Mouse (Mus musculus): Measurements from ENCODE around the gene Ncaph. TPM values are rescaled to one million over a fixed set of nuclear protein-coding genes. Genes with fewer than 3 reads are reported as not detected.
"Not testable (repeated sequence)": the region's sequence is repeated elsewhere in the genome, so short reads cannot be mapped to it uniquely, and the experiment has no call there.

Gene Ncaph
- polyA plus RNA-seq, 1 experiment from 2014 or later, result 60.4 TPM

GRCm38 (mm10) chr2:127142031-127142430 lies 8.3 kb upstream of the Ncaph start:
- DNase-seq (ENCODE audit: low spot score) (no peak), ATAC-seq (ENCODE audit: low read depth) (no peak)
- Histone ChIP-seq H3K27ac (replicated peaks; ENCODE audit: low read depth, low read length) (no peak overlapping the region), H3K36me3 (ENCODE audit: control insufficient read depth, insufficient read depth, low read length) (peaks cover 20% of the 10 kb centered on the region), H3K27me3 (replicated peaks; ENCODE audit: control insufficient read depth, insufficient read depth, low read length) (no peaks in the 10 kb centered on the region), H3K4me3 (ENCODE audit: low read depth, low read length) (peak overlapping the region; percentile 64; the same call in 1 of the 2 replicates), H3K4me2 (ENCODE audit: low read depth, low read length) (peak overlapping the region; percentile 80), H3K9ac (ENCODE audit: low read depth, low read length) (no peak overlapping the region), H3K9me3 (ENCODE audit: control insufficient read depth, low read length) (no peaks in the 10 kb centered on the region), H3K4me1 (ENCODE audit: control insufficient read depth, insufficient read depth, low read length) (peaks cover 18% of the 10 kb centered on the region)
- 85% methylated on average over 10 of the region's 10 CpGs for WGBS

GRCm38 (mm10) chr2:127140011-127140410 lies 6.3 kb upstream of the Ncaph start:
- Histone ChIP-seq H3K27me3 (replicated peaks; ENCODE audit: control insufficient read depth, insufficient read depth, low read length) (no peaks in the 10 kb centered on the region), H3K4me3 (ENCODE audit: low read depth, low read length) (no peak overlapping the region), H3K4me2 (ENCODE audit: low read depth, low read length) (no peak overlapping the region), H3K36me3 (ENCODE audit: control insufficient read depth, insufficient read depth, low read length) (peaks cover 20% of the 10 kb centered on the region), H3K9ac (ENCODE audit: low read depth, low read length) (no peak overlapping the region), H3K4me1 (ENCODE audit: control insufficient read depth, insufficient read depth, low read length) (peaks cover 22% of the 10 kb centered on the region), H3K27ac (replicated peaks; ENCODE audit: low read depth, low read length) (no peak overlapping the region), H3K9me3 (ENCODE audit: control insufficient read depth, low read length) (no peaks in the 10 kb centered on the region)
- DNase-seq (ENCODE audit: low spot score) (no peak), ATAC-seq (ENCODE audit: low read depth) (no peak)
- WGBS, result 92% methylated on average over 7 of the region's 7 CpGs

GRCm38 (mm10) chr2:127139605-127140004 lies 5.9 kb upstream of the Ncaph start:
- no peak overlapping the region for H3K9ac ChIP-seq (ENCODE audit: low read depth, low read length)
- ATAC-seq (ENCODE audit: low read depth) (no peak), DNase-seq (ENCODE audit: low spot score) (no peak)
- H3K4me1 ChIP-seq (ENCODE audit: control insufficient read depth, insufficient read depth, low read length), result peaks cover 22% of the 10 kb centered on the region
- 96% methylated on average over 1 of the region's 1 CpGs for WGBS
- no peak overlapping the region for H3K4me3 ChIP-seq (ENCODE audit: low read depth, low read length)
- no peaks in the 10 kb centered on the region for H3K27me3 ChIP-seq (replicated peaks; ENCODE audit: control insufficient read depth, insufficient read depth, low read length)
- no peak overlapping the region for H3K27ac ChIP-seq (replicated peaks; ENCODE audit: low read depth, low read length)
- no peaks in the 10 kb centered on the region for H3K9me3 ChIP-seq (ENCODE audit: control insufficient read depth, low read length)
- H3K4me2 ChIP-seq (ENCODE audit: low read depth, low read length), result no peak overlapping the region
- peaks cover 20% of the 10 kb centered on the region for H3K36me3 ChIP-seq (ENCODE audit: control insufficient read depth, insufficient read depth, low read length)

- WGBS, result 91% methylated on average over 8 of the region's 8 CpGs
- Histone ChIP-seq H3K4me1 (ENCODE audit: control insufficient read depth, insufficient read depth, low read length) (peaks cover 22% of the 10 kb centered on the region), H3K9ac (ENCODE audit: low read depth, low read length) (no peak overlapping the region), H3K4me3 (ENCODE audit: low read depth, low read length) (no peak overlapping the region), H3K36me3 (ENCODE audit: control insufficient read depth, insufficient read depth, low read length) (peaks cover 20% of the 10 kb centered on the region), H3K9me3 (ENCODE audit: control insufficient read depth, low read length) (no peaks in the 10 kb centered on the region), H3K4me2 (ENCODE audit: low read depth, low read length) (no peak overlapping the region), H3K27me3 (replicated peaks; ENCODE audit: control insufficient read depth, insufficient read depth, low read length) (no peaks in the 10 kb centered on the region), H3K27ac (replicated peaks; ENCODE audit: low read depth, low read length) (no peak overlapping the region)
- DNase-seq (ENCODE audit: low spot score) (no peak), ATAC-seq (ENCODE audit: low read depth) (no peak)
These were observed 5.3 kb upstream of the Ncaph start for GRCm38 (mm10) chr2:127139094-127139493.

- Histone ChIP-seq H3K9me3 (ENCODE audit: control insufficient read depth, low read length) (no peaks in the 10 kb centered on the region), H3K9ac (ENCODE audit: low read depth, low read length) (0 out of 2 replicates have a peak overlapping the region, but pooled peaks have one; percentile 2), H3K4me2 (ENCODE audit: low read depth, low read length) (no peak overlapping the region), H3K4me3 (ENCODE audit: low read depth, low read length) (no peak overlapping the region), H3K4me1 (ENCODE audit: control insufficient read depth, insufficient read depth, low read length) (peaks cover 17% of the 10 kb centered on the region), H3K36me3 (ENCODE audit: control insufficient read depth, insufficient read depth, low read length) (peaks cover 20% of the 10 kb centered on the region), H3K27ac (replicated peaks; ENCODE audit: low read depth, low read length) (peak overlapping the region; percentile 59), H3K27me3 (replicated peaks; ENCODE audit: control insufficient read depth, insufficient read depth, low read length) (no peaks in the 10 kb centered on the region)
- ATAC-seq (ENCODE audit: low read depth) (no peak), DNase-seq (ENCODE audit: low spot score) (no peak)
- 67% methylated on average over 4 of the region's 4 CpGs for WGBS
These were observed 4.7 kb upstream of the Ncaph start for GRCm38 (mm10) chr2:127138449-127138848.

- no peaks in the 10 kb centered on the region for H3K27me3 ChIP-seq (replicated peaks; ENCODE audit: control insufficient read depth, insufficient read depth, low read length)
- ATAC-seq (ENCODE audit: low read depth), result peak; percentile 48; the same call in 1 of the 2 replicates
- no peak overlapping the region for H3K4me2 ChIP-seq (ENCODE audit: low read depth, low read length)
- H3K36me3 ChIP-seq (ENCODE audit: control insufficient read depth, insufficient read depth, low read length), result peaks cover 20% of the 10 kb centered on the region
- H3K9ac ChIP-seq (ENCODE audit: low read depth, low read length), result 0 out of 2 replicates have a peak overlapping the region, but pooled peaks have one; percentile 2
- peak; percentile 65 for DNase-seq (ENCODE audit: low spot score)
- H3K27ac ChIP-seq (replicated peaks; ENCODE audit: low read depth, low read length), result peak overlapping the region; percentile 59
- 64% methylated on average over 10 of the region's 10 CpGs for WGBS
- no peak overlapping the region for H3K4me3 ChIP-seq (ENCODE audit: low read depth, low read length)
- no peaks in the 10 kb centered on the region for H3K9me3 ChIP-seq (ENCODE audit: control insufficient read depth, low read length)
- peaks cover 17% of the 10 kb centered on the region for H3K4me1 ChIP-seq (ENCODE audit: control insufficient read depth, insufficient read depth, low read length)
These were observed 4.2 kb upstream of the Ncaph start for GRCm38 (mm10) chr2:127137838-127138420.

GRCm38 (mm10) chr2:127136979-127137378 lies 3.2 kb upstream of the Ncaph start:
- H3K27ac ChIP-seq (replicated peaks; ENCODE audit: low read depth, low read length), result peak overlapping the region; percentile 59
- DNase-seq (ENCODE audit: low spot score), result peak; percentile 94
- H3K9ac ChIP-seq (ENCODE audit: low read depth, low read length), result no peak overlapping the region
- H3K9me3 ChIP-seq (ENCODE audit: control insufficient read depth, low read length), result no peaks in the 10 kb centered on the region
- H3K27me3 ChIP-seq (replicated peaks; ENCODE audit: control insufficient read depth, insufficient read depth, low read length), result no peaks in the 10 kb centered on the region
- no peak overlapping the region for H3K4me3 ChIP-seq (ENCODE audit: low read depth, low read length)
- H3K4me1 ChIP-seq (ENCODE audit: control insufficient read depth, insufficient read depth, low read length), result peaks cover 20% of the 10 kb centered on the region; the same call in 1 of the 2 replicates
- H3K4me2 ChIP-seq (ENCODE audit: low read depth, low read length), result no peak overlapping the region; the same call in 1 of the 2 replicates
- peak; percentile 62 for ATAC-seq (ENCODE audit: low read depth)
- WGBS, result 6% methylated on average over 5 of the region's 5 CpGs
- peaks cover 20% of the 10 kb centered on the region for H3K36me3 ChIP-seq (ENCODE audit: control insufficient read depth, insufficient read depth, low read length)

GRCm38 (mm10) chr2:127135255-127135654 lies 1.5 kb upstream of the Ncaph start:
- 38% methylated on average over 2 of the region's 3 CpGs for WGBS
- not testable (repeated sequence) for H3K4me3 ChIP-seq (ENCODE audit: low read depth, low read length); H3K4me2 ChIP-seq (ENCODE audit: low read depth, low read length); H3K27me3 ChIP-seq (replicated peaks; ENCODE audit: control insufficient read depth, insufficient read depth, low read length); ATAC-seq (ENCODE audit: low read depth); H3K9me3 ChIP-seq (ENCODE audit: control insufficient read depth, low read length); DNase-seq (ENCODE audit: low spot score); H3K36me3 ChIP-seq (ENCODE audit: control insufficient read depth, insufficient read depth, low read length); H3K9ac ChIP-seq (ENCODE audit: low read depth, low read length); H3K27ac ChIP-seq (replicated peaks; ENCODE audit: low read depth, low read length)
- peaks cover 26% of the 10 kb centered on the region; the same call in 1 of the 2 replicates for H3K4me1 ChIP-seq (ENCODE audit: control insufficient read depth, insufficient read depth, low read length)

GRCm38 (mm10) chr2:127131353-127131752 lies 2.4 kb downstream of the Ncaph start:
- H3K27me3 ChIP-seq (replicated peaks; ENCODE audit: control insufficient read depth, insufficient read depth, low read length), result no peaks in the 10 kb centered on the region
- H3K4me2 ChIP-seq (ENCODE audit: low read depth, low read length), result no peak overlapping the region; the same call in 1 of the 2 replicates
- 0 out of 2 replicates have a peak overlapping the region, but pooled peaks have one; percentile 40 for H3K9ac ChIP-seq (ENCODE audit: low read depth, low read length)
- H3K27ac ChIP-seq (replicated peaks; ENCODE audit: low read depth, low read length), result no peak overlapping the region
- H3K4me3 ChIP-seq (ENCODE audit: low read depth, low read length), result no peak overlapping the region
- ATAC-seq (ENCODE audit: low read depth) (no peak), DNase-seq (ENCODE audit: low spot score) (no peak)
- 71% methylated on average over 8 of the region's 8 CpGs for WGBS
- no peaks in the 10 kb centered on the region for H3K9me3 ChIP-seq (ENCODE audit: control insufficient read depth, low read length)
- H3K4me1 ChIP-seq (ENCODE audit: control insufficient read depth, insufficient read depth, low read length), result peaks cover 17% of the 10 kb centered on the region; the same call in 1 of the 2 replicates
- H3K36me3 ChIP-seq (ENCODE audit: control insufficient read depth, insufficient read depth, low read length), result peaks cover 15% of the 10 kb centered on the region
